Mouse (Mus musculus): ENCODE measurements around the gene Dmpk. TPM values are rescaled to one million over a fixed set of nuclear protein-coding genes. Genes with fewer than 3 reads are reported as not detected.

Gene Dmpk
- polyA plus RNA-seq, 1 experiment from 2014 or later, result 91.3 TPM

DNA sequence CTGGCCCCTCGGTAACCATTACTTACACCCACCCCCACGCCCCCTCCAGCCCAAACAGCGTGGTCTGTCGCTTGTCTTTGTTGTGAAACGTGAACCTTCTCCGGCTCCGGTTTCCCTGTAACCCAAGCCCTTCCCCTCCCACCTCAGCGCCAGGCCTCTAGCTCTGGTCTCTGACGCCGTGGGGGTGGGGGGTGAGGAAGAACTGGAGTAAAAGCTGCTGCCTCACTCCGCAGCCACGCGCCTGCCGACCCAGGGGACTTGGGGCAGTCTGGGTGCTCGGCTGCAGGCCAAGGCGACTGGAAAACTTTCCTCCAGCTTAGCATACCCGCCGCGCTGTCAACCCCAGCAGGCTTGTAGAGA lies 12.1 kb downstream of the Dmpk start:
- WGBS, result 1% methylated on average over 18 of the region's 19 CpGs
- 0 out of 2 replicates have a peak, but pooled peaks have one; percentile 3 for TF ChIP-seq CTCF (IDR thresholded peaks at IDR 0.05; ENCODE audit: low read depth)
- no peak for TF ChIP-seq EP300 (optimal IDR thresholded peaks at IDR 0.05)
- H3K4me2 ChIP-seq (replicated peaks; ENCODE audit: low read depth), result peak overlapping the region; percentile 83
- H3K4me1 ChIP-seq (replicated peaks; ENCODE audit: control insufficient read depth, insufficient read depth), result peaks cover 7% of the 10 kb centered on the region; the same call in 1 of the 2 replicates
- H3K27ac ChIP-seq (replicated peaks), result peak overlapping the region; percentile 97
- peak overlapping the region; percentile 82 for H3K9ac ChIP-seq (ENCODE audit: low read length)
- peaks cover 13% of the 10 kb centered on the region; the same call in 1 of the 2 replicates for H3K36me3 ChIP-seq (ENCODE audit: control insufficient read depth, insufficient read depth, low read length)
- ATAC-seq (ENCODE audit: low FRiP score, low TSS enrichment) (peak; percentile 4; the same call in 1 of the 2 replicates), DNase-seq (ENCODE audit: low spot score) (peak; percentile 75)
- H3K27me3 ChIP-seq (ENCODE audit: control insufficient read depth, insufficient read depth, low read length), result no peaks in the 10 kb centered on the region
- H3K9me3 ChIP-seq (ENCODE audit: control insufficient read depth, low read length), result no peaks in the 10 kb centered on the region
- H3K4me3 ChIP-seq (ENCODE audit: low read depth, low read length), result peak overlapping the region; percentile 70

DNA sequence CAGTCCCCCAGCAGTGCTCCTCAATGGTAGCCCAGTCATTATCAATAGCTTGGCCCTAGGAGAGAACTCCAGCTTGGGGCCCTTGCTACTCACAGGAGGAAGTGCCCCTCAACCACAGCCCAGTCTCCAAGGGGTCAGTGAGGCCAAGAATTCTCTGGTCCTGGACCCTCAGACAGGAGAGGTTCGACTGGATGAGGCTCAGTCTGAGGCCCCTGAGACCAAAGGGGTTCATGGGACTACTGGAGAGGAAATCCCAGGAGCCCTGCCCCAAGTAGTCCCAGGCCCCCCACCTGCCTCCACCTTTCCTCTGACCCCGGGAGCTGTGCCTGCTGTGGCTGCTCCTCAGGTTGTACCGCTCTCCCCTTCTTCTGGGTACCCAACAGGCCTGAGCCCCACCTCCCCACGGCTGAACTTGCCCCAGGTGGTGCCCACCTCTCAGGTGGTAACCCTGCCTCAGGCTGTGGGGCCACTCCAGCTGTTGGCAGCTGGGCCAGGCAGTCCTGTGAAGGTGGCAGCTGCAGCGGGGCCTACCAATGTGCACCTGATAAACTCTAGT lies 12.8 kb downstream of the Dmpk start:
- DNase-seq (ENCODE audit: low spot score) (no peak), ATAC-seq (ENCODE audit: low FRiP score, low TSS enrichment) (no peak)
- no peaks in the 10 kb centered on the region for H3K27me3 ChIP-seq (ENCODE audit: control insufficient read depth, insufficient read depth, low read length)
- peaks cover 7% of the 10 kb centered on the region; the same call in 1 of the 2 replicates for H3K4me1 ChIP-seq (replicated peaks; ENCODE audit: control insufficient read depth, insufficient read depth)
- peak overlapping the region; percentile 82 for H3K9ac ChIP-seq (ENCODE audit: low read length)
- peak overlapping the region; percentile 83 for H3K4me2 ChIP-seq (replicated peaks; ENCODE audit: low read depth)
- 65% methylated on average over 4 of the region's 5 CpGs for WGBS
- H3K4me3 ChIP-seq (ENCODE audit: low read depth, low read length), result peak overlapping the region; percentile 70
- H3K27ac ChIP-seq (replicated peaks), result no peak overlapping the region
- TF ChIP-seq EP300 (optimal IDR thresholded peaks at IDR 0.05) (no peak), CTCF (IDR thresholded peaks at IDR 0.05; ENCODE audit: low read depth) (no peak)
- H3K36me3 ChIP-seq (ENCODE audit: control insufficient read depth, insufficient read depth, low read length), result peaks cover 9% of the 10 kb centered on the region; the same call in 1 of the 2 replicates
- no peaks in the 10 kb centered on the region for H3K9me3 ChIP-seq (ENCODE audit: control insufficient read depth, low read length)

DNA sequence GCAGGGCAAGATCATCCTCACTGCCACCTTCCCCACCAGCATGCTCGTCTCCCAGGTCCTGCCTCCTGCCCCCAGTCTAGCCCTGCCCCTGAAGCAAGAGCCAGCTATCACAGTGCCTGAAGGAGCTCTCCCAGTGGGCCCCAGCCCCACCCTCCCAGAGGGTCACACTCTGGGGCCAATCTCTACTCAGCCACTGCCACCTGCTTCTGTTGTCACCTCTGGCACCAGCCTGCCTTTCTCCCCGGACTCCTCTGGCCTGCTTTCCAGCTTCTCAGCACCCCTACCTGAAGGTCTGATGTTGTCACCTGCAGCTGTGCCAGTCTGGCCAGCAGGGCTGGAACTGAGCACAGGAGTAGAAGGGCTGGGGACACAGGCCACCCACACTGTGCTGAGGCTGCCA lies 13.6 kb downstream of the Dmpk start:
- TF ChIP-seq EP300 (optimal IDR thresholded peaks at IDR 0.05) (no peak), CTCF (IDR thresholded peaks at IDR 0.05; ENCODE audit: low read depth) (0 out of 2 replicates have a peak, but pooled peaks have one; percentile 7)
- WGBS, result 26% methylated on average over 2 of the region's 2 CpGs
- no peak for DNase-seq (ENCODE audit: low spot score)
- Histone ChIP-seq H3K4me1 (replicated peaks; ENCODE audit: control insufficient read depth, insufficient read depth) (peaks cover 7% of the 10 kb centered on the region; the same call in 1 of the 2 replicates), H3K27me3 (ENCODE audit: control insufficient read depth, insufficient read depth, low read length) (no peaks in the 10 kb centered on the region), H3K27ac (replicated peaks) (no peak overlapping the region), H3K4me2 (replicated peaks; ENCODE audit: low read depth) (no peak overlapping the region), H3K36me3 (ENCODE audit: control insufficient read depth, insufficient read depth, low read length) (peaks cover 5% of the 10 kb centered on the region; the same call in 1 of the 2 replicates), H3K9ac (ENCODE audit: low read length) (0 out of 2 replicates have a peak overlapping the region, but pooled peaks have one; percentile 8), H3K9me3 (ENCODE audit: control insufficient read depth, low read length) (no peaks in the 10 kb centered on the region), H3K4me3 (ENCODE audit: low read depth, low read length) (no peak overlapping the region)
- no peak for ATAC-seq (ENCODE audit: low FRiP score, low TSS enrichment)

DNA sequence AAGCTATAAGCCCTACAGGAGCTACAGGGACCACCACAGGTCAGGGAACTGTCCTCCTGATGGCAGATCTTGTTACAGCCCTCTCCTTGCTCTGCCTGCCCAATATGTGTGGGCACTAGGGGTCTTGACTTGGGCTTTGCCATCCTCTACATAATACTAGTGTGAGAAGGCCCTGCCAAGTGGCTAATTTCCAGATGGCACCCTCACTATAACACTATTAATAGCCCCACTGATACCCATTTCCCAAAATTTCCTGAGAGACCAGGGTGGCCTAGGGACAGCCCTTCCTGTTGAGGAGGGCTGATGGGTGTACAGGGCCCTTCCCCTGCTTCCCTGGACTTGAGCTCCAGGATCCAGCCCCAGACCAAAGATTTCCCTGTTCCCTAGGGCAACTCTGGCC lies 14.2 kb downstream of the Dmpk start:
- H3K27me3 ChIP-seq (ENCODE audit: control insufficient read depth, insufficient read depth, low read length), result no peaks in the 10 kb centered on the region
- H3K27ac ChIP-seq (replicated peaks), result no peak overlapping the region
- TF ChIP-seq EP300 (optimal IDR thresholded peaks at IDR 0.05) (no peak), CTCF (IDR thresholded peaks at IDR 0.05; ENCODE audit: low read depth) (no peak)
- H3K9me3 ChIP-seq (ENCODE audit: control insufficient read depth, low read length), result no peaks in the 10 kb centered on the region
- ATAC-seq (ENCODE audit: low FRiP score, low TSS enrichment) (no peak), DNase-seq (ENCODE audit: low spot score) (no peak)
- peaks cover 5% of the 10 kb centered on the region; the same call in 1 of the 2 replicates for H3K36me3 ChIP-seq (ENCODE audit: control insufficient read depth, insufficient read depth, low read length)
- no peak overlapping the region for H3K4me3 ChIP-seq (ENCODE audit: low read depth, low read length)
- H3K4me2 ChIP-seq (replicated peaks; ENCODE audit: low read depth), result no peak overlapping the region
- peaks cover 7% of the 10 kb centered on the region; the same call in 1 of the 2 replicates for H3K4me1 ChIP-seq (replicated peaks; ENCODE audit: control insufficient read depth, insufficient read depth)
- H3K9ac ChIP-seq (ENCODE audit: low read length), result no peak overlapping the region

DNA sequence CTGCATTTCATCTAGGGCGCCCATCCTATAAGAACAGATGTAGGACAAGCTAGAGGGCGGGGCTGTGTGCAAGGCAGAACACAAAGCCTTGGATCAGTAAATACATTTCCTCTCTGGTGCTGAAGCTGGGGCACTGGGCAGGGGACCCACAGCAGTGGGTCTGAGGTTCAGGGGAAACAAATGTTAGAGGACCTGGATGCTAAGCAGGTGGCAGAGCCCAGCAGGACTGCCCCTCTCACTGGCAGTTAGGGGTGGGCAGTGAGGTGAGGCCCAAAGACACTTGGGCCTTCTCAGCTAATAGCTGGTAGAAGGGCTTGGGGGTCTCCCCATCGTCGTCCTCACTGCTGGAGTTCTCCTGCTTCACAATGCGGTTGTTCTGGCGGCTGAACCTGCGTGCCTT lies 15.2 kb downstream of the Dmpk start:
- WGBS, result 80% methylated on average over 7 of the region's 7 CpGs
- ATAC-seq (ENCODE audit: low FRiP score, low TSS enrichment) (no peak), DNase-seq (ENCODE audit: low spot score) (no peak)
- H3K9ac ChIP-seq (ENCODE audit: low read length), result no peak overlapping the region
- H3K4me1 ChIP-seq (replicated peaks; ENCODE audit: control insufficient read depth, insufficient read depth), result peaks cover 7% of the 10 kb centered on the region; the same call in 1 of the 2 replicates
- H3K9me3 ChIP-seq (ENCODE audit: control insufficient read depth, low read length), result no peaks in the 10 kb centered on the region
- no peak overlapping the region for H3K27ac ChIP-seq (replicated peaks)
- no peaks in the 10 kb centered on the region for H3K27me3 ChIP-seq (ENCODE audit: control insufficient read depth, insufficient read depth, low read length)
- H3K4me3 ChIP-seq (ENCODE audit: low read depth, low read length), result no peak overlapping the region
- TF ChIP-seq EP300 (optimal IDR thresholded peaks at IDR 0.05) (no peak), CTCF (IDR thresholded peaks at IDR 0.05; ENCODE audit: low read depth) (no peak)
- H3K36me3 ChIP-seq (ENCODE audit: control insufficient read depth, insufficient read depth, low read length), result peaks cover 5% of the 10 kb centered on the region; the same call in 1 of the 2 replicates
- no peak overlapping the region for H3K4me2 ChIP-seq (replicated peaks; ENCODE audit: low read depth)

DNA sequence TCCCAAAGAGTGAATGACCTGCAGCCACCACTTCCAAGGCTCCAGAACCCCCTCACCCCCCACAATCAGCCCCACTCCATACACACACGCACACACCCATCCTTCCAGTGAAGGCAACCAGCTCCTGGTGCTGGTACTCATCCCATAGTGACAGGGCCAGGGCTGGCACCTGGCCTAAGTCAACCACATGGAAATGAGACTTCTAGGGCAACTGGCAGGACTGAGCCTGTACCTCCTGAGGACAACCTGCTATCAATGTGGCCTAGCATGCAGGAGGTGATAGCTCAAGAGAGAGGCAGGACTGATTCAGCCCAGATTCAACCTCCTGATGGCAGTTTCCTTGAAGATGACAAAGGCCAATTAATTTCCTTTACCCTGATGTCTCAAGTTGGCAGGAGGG lies 16.6 kb downstream of the Dmpk start:
- 75% methylated on average over 1 of the region's 1 CpGs for WGBS
- H3K27me3 ChIP-seq (ENCODE audit: control insufficient read depth, insufficient read depth, low read length), result no peaks in the 10 kb centered on the region
- H3K4me2 ChIP-seq (replicated peaks; ENCODE audit: low read depth), result no peak overlapping the region
- ATAC-seq (ENCODE audit: low FRiP score, low TSS enrichment) (no peak), DNase-seq (ENCODE audit: low spot score) (no peak)
- H3K27ac ChIP-seq (replicated peaks), result no peak overlapping the region
- TF ChIP-seq EP300 (optimal IDR thresholded peaks at IDR 0.05), result no peak
- no peak for TF ChIP-seq CTCF (IDR thresholded peaks at IDR 0.05; ENCODE audit: low read depth)
- H3K4me3 ChIP-seq (ENCODE audit: low read depth, low read length), result no peak overlapping the region
- H3K9ac ChIP-seq (ENCODE audit: low read length), result no peak overlapping the region
- H3K4me1 ChIP-seq (replicated peaks; ENCODE audit: control insufficient read depth, insufficient read depth), result peaks cover 7% of the 10 kb centered on the region; the same call in 1 of the 2 replicates
- peaks cover 5% of the 10 kb centered on the region; the same call in 1 of the 2 replicates for H3K36me3 ChIP-seq (ENCODE audit: control insufficient read depth, insufficient read depth, low read length)
- no peaks in the 10 kb centered on the region for H3K9me3 ChIP-seq (ENCODE audit: control insufficient read depth, low read length)

Measured in stomach, postnatal 0 days (tissue).